Mouse (Mus musculus) stomach, postnatal 0 days (tissue): ENCODE data around the gene Brinp1. TPM values are rescaled to one million over a fixed set of nuclear protein-coding genes. Genes with fewer than 3 reads are reported as not detected.
"Not testable (repeated sequence)": the region's sequence is repeated elsewhere in the genome, so short reads cannot be mapped to it uniquely, and the experiment has no call there.

Source experiments
- ATAC-seq: fragments of 200-750 bp; cut with Nextera tagmentation; 2 replicates; pipeline ENCODE4 v1.8.0; 2017; ENCODE audit not compliant: low FRiP score, low TSS enrichment
- DNase-seq: peaks from one replicate; pipeline ENCODE4 v3.0.0-alpha.2; 2016; ENCODE audit warnings: low spot score
- H3K27ac ChIP-seq: fragments of 300-500 bp; sonication (generic); replicated peaks from 2 replicates; pipeline ENCODE4 v1.5.1; 2014; ENCODE audit warnings: mild to moderate bottlenecking, control low read depth
- H3K27me3 ChIP-seq: fragments of 300-500 bp; sonication (generic); 2 replicates; pipeline ENCODE4 v1.6.1; 2014; ENCODE audit warnings: low read length; ENCODE audit not compliant: control insufficient read depth, insufficient read depth
- H3K36me3 ChIP-seq: fragments of 300-500 bp; sonication (generic); 2 replicates; pipeline ENCODE4 v1.6.1; 2014; ENCODE audit warnings: low read length, mixed read lengths; ENCODE audit not compliant: control insufficient read depth, insufficient read depth
- H3K4me1 ChIP-seq: fragments of 300-500 bp; sonication (generic); replicated peaks from 2 replicates; pipeline ENCODE4 v1.6.1; 2014; ENCODE audit warnings: antibody characterized with exemption; ENCODE audit not compliant: control insufficient read depth, insufficient read depth
- H3K4me2 ChIP-seq: fragments of 300-500 bp; sonication (generic); replicated peaks from 2 replicates; pipeline ENCODE4 v1.6.1; 2014; ENCODE audit warnings: low read depth, mild to moderate bottlenecking, control low read depth, moderate library complexity
- H3K4me3 ChIP-seq: fragments of 300-500 bp; sonication (generic); 2 replicates; pipeline ENCODE4 v1.5.1; 2014; ENCODE audit warnings: low read depth, low read length, control low read depth
- H3K9ac ChIP-seq: fragments of 300-500 bp; sonication (generic); 2 replicates; pipeline ENCODE4 v1.6.1; 2014; ENCODE audit warnings: mild to moderate bottlenecking, low read length, control low read depth, mixed read lengths
- H3K9me3 ChIP-seq: fragments of 300-500 bp; sonication (generic); 2 replicates; pipeline ENCODE4 v1.6.1; 2016; ENCODE audit warnings: low read length; ENCODE audit not compliant: control insufficient read depth
- CTCF ChIP-seq: IDR thresholded peaks from 2 replicates; pipeline ENCODE4 v1.5.1; 2016; ENCODE audit warnings: antibody characterized with exemption, low read depth, mild to moderate bottlenecking, moderate library complexity
- EP300 ChIP-seq: optimal IDR thresholded peaks from 2 replicates; pipeline ENCODE3; 2016; ENCODE audit warnings: antibody characterized with exemption
- WGBS: fragments of 180-500 bp; shearing (Covaris S2); extraction: QIAGEN DNeasy Blood & Tissue Kit; methylation state at CpG from one replicate; pipeline ENCODE4 v1.1.7; 2014; 5-methylcytosine and 5-hydroxymethylcytosine counted together
- polyA plus RNA-seq: library from polyadenylated mRNA; unstranded; fragments of >200 nt; fragmentation: Nextera tagmentation; extraction: Ambion mirVana; gene quantifications from 2 replicates; pipeline ENCODE4 v1.2.1, GENCODE M21; 2015

Brinp1 gene
- polyA plus RNA-seq, 1 experiment from 2014 or later = 1.1 TPM

- no peak for ATAC-seq
- WGBS = 93% methylated on average over 2 of the region's 2 CpGs
- no peaks in the 10 kb centered on the region for H3K9me3 ChIP-seq
- no peak overlapping the region for H3K9ac ChIP-seq
- TF ChIP-seq EP300 (no peak), CTCF (no peak)
- H3K36me3 ChIP-seq = no peaks in the 10 kb centered on the region
- H3K4me2 ChIP-seq = no peak overlapping the region
- no peak for DNase-seq
- no peaks in the 10 kb centered on the region for H3K4me1 ChIP-seq
- H3K27ac ChIP-seq = no peak overlapping the region
- H3K27me3 ChIP-seq = no peaks in the 10 kb centered on the region
- no peak overlapping the region for H3K4me3 ChIP-seq
Measured at GRCm38 (mm10) chr4:68864668-68865067, 89.5 kb downstream of the Brinp1 start.

GRCm38 (mm10) chr4:68856868-68857267, 97.3 kb downstream of the Brinp1 start:
- H3K4me1 ChIP-seq = no peaks in the 10 kb centered on the region
- no peak for ATAC-seq
- H3K27ac ChIP-seq = no peak overlapping the region
- H3K9ac ChIP-seq = no peak overlapping the region
- no peak overlapping the region for H3K4me3 ChIP-seq
- TF ChIP-seq EP300 (no peak), CTCF (no peak)
- H3K27me3 ChIP-seq = no peaks in the 10 kb centered on the region
- no peaks in the 10 kb centered on the region for H3K9me3 ChIP-seq
- H3K36me3 ChIP-seq = no peaks in the 10 kb centered on the region
- DNase-seq = no peak
- no peak overlapping the region for H3K4me2 ChIP-seq
- WGBS = 25% methylated on average over 1 of the region's 1 CpGs

DNA sequence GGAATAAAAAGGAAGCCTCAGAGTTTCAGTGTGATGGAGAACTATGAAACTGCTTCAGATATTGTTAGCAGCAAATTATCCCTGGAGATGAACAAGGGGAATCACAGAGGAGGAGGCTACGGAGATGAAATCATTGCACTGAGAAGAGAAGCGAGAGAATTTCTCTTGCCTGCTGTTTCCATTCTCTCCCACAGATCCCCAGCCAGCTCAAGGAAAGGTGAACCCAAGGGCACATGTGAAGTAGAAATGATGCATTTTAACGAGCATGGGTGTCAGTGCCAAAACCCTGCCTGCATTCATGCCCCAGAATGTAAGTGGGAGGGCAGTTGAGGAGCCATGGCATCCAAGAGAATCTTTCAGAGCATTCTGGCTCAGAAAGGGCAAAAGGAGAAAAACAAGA, 104.5 kb downstream of the Brinp1 start:
- TF ChIP-seq CTCF (no peak), EP300 (no peak)
- no peak overlapping the region for H3K9ac ChIP-seq
- no peaks in the 10 kb centered on the region for H3K36me3 ChIP-seq
- no peak overlapping the region for H3K4me2 ChIP-seq
- ATAC-seq (no peak), DNase-seq (no peak)
- no peak overlapping the region for H3K4me3 ChIP-seq
- 44% methylated on average over 3 of the region's 3 CpGs for WGBS
- no peaks in the 10 kb centered on the region for H3K4me1 ChIP-seq
- H3K27me3 ChIP-seq = no peaks in the 10 kb centered on the region
- no peaks in the 10 kb centered on the region for H3K9me3 ChIP-seq
- H3K27ac ChIP-seq = no peak overlapping the region

- WGBS = 92% methylated on average over 1 of the region's 1 CpGs
Measured at GRCm38 (mm10) chr4:68846976-68847375, 107.2 kb downstream of the Brinp1 start.

GRCm38 (mm10) chr4:68845964-68846363, 108.2 kb downstream of the Brinp1 start:
- H3K4me1 ChIP-seq = no peaks in the 10 kb centered on the region
- H3K27me3 ChIP-seq = no peaks in the 10 kb centered on the region
- no peak overlapping the region for H3K4me3 ChIP-seq
- DNase-seq (peak; percentile 16), ATAC-seq (no peak)
- WGBS = 59% methylated on average over 3 of the region's 3 CpGs
- no peak overlapping the region for H3K4me2 ChIP-seq
- peak; percentile 78 for TF ChIP-seq CTCF
- TF ChIP-seq EP300 = no peak
- no peaks in the 10 kb centered on the region for H3K9me3 ChIP-seq
- no peak overlapping the region for H3K9ac ChIP-seq
- H3K27ac ChIP-seq = no peak overlapping the region
- H3K36me3 ChIP-seq = no peaks in the 10 kb centered on the region

More at GRCm38 (mm10) chr4:68846976-68847375, 107.2 kb downstream of the Brinp1 start:
- DNase-seq (no peak), ATAC-seq (no peak)
- H3K4me2 ChIP-seq = no peak overlapping the region
- no peaks in the 10 kb centered on the region for H3K36me3 ChIP-seq
- H3K4me1 ChIP-seq = no peaks in the 10 kb centered on the region
- H3K27me3 ChIP-seq = no peaks in the 10 kb centered on the region
- H3K9ac ChIP-seq = no peak overlapping the region
- H3K27ac ChIP-seq = no peak overlapping the region
- H3K4me3 ChIP-seq = no peak overlapping the region
- TF ChIP-seq CTCF (no peak), EP300 (no peak)
- no peaks in the 10 kb centered on the region for H3K9me3 ChIP-seq

- not testable (repeated sequence) for H3K4me3 ChIP-seq, H3K9ac ChIP-seq, H3K4me2 ChIP-seq, H3K9me3 ChIP-seq, H3K27ac ChIP-seq, H3K36me3 ChIP-seq, H3K4me1 ChIP-seq, H3K27me3 ChIP-seq, ATAC-seq, DNase-seq
Measured at GRCm38 (mm10) chr4:68813997-68814396, 140.2 kb downstream of the Brinp1 start.
